Mouse (Mus musculus): ENCODE measurements around the gene Neb. TPM values are rescaled to one million over a fixed set of nuclear protein-coding genes. Genes with fewer than 3 reads are reported as not detected.

Gene Neb
- total RNA-seq (2021) = 1 to 10 TPM; 1.2 to 1.4 TPM

- DNase-seq (ENCODE audit: extremely low spot score in 1 of 2, low spot score in 1 of 2) = no peak
Observed at GRCm38 (mm10) chr2:52378448-52378804, at the start of gene Neb. Gene Neb, minus strand, starts transcription at chr2:52378474.

DNA sequence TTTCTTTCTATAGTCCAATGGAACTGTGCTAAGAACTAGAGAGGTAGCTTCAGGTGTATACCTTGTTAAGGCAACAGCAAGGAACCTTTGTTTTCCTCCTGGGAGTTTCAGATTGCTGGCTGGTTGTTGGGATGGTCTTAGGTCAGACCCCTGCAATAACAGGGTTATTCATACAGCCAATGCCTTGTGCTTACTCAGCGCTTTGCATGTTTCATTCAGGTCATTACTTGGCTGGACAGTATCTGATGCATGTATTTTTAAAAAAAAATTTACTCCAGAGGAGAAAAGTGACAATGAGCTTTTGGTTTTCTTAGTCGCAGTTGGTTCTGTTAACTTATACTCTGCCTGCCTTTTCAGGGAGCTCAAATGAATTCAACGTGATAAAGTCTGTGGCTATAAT is 49.1 kb upstream of the Neb start:
- no peak for DNase-seq (ENCODE audit: extremely low spot score in 1 of 2, low spot score in 1 of 2)

DNA sequence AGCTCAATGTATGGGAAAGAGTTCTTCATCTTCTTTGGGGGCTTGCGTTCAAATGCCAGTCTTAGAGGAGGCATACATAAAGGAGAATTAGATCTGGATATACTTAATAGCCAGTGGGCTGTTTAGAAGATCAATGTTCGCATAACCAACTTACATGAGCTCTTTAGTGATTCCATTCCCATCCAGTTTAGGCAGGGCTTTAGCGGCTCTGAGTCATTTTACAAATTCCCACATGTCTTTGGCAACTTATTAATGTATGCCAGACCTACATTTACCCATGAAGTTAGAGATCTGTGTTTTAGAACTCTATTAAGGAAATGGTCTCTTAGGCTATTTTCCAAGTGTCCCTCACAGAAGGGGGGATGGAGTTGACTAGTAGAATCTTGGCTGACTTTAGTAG is 47.8 kb upstream of the Neb start:
- DNase-seq (ENCODE audit: extremely low spot score in 1 of 2, low spot score in 1 of 2) = no peak

DNA sequence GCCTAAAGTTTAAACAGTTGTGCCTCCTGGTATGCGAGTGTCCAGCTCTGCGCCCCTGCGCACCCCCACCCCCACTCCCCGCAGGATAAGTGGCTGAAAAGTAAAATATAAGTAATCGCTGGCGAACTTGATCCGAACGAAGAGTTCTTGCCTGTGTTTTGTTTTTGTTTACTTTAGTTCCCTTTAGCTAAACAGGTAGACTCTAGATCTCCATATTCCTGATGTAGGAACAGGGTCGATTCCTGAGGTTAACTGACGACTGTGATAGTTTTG is 47.2 kb upstream of the Neb start:
- no peak for DNase-seq (ENCODE audit: extremely low spot score in 1 of 2, low spot score in 1 of 2)

DNA sequence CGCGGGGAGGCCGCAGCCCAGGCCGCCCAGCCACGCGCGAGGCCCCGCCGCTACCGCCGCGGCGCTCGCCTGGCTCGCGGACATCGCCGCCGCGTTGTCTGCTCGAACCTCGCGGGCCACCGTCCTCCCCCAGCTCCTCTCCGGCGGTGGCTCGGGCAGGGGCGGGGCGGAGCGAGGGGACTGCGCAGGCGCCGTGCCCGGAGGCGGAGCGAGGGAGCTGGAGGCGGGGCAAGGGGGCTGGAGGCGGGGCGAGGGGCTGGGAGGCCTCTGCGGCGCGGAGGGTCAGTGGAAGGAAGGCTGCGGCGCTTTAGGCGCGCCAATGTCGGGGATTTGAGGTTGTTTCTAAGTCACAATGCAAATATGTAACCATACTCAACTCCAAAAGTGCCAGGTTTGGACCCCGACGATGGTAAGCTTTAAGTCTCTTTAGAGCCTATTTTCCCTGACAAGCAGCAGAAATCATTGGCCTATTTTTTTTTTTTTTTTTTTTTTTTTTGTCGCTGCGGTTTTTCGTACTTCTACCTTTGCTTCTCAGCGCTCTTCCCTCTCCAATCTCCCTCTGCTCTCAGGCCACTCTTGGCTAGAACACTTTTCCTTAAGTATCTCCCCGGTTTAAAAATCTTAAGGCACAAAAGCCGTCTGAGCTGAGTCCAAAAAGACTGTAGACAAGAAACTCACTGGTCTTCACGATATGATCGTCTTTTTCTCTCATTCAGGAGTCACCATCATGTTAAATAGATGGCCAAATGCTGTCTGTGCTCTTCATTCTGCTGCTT is 46.7 kb upstream of the Neb start, which contains the start of gene Arl5a:
Gene Arl5a (minus strand): TSS at position 155 of the 776 bp plus-strand sequence.
- peak; percentile 96 for DNase-seq (ENCODE audit: extremely low spot score in 1 of 2, low spot score in 1 of 2)

- peak in 1 of 2 experiments; percentile 32 for DNase-seq (ENCODE audit: extremely low spot score in 1 of 2, low spot score in 1 of 2)
Observed at GRCm38 (mm10) chr2:52424248-52424728, 46.0 kb upstream of the Neb start.

DNA sequence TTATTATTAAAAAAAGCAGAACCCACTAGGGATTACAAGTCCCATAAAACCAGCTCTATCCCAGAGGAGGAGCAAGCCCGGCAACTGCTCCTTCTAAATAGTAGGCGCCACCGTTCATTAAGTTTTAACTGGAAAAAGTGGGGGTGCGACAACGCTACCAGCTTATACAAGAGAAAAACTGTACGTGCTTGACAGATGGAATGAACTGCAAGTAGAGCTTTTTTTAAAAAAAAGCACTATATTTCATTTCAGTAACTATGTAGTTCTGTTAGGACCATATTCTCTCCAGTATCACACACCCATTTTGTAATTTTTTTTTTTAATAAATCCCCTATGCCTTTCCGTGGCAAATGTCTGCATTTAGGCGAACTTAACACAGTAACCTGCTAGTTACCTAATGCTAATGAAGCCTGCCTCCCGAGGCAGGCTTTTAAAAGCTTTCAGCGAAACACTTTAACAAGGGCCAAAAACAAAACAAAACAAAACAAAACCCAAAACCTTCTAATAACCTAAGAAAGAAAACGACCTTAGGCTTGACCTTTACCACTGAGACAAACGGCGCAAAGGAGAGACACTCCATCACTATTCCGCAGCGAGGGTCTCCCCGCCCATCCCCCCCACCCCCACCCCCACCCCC is 45.5 kb upstream of the Neb start:
- no peak for DNase-seq (ENCODE audit: extremely low spot score in 1 of 2, low spot score in 1 of 2)

- DNase-seq (ENCODE audit: extremely low spot score in 1 of 2, low spot score in 1 of 2) = no peak
Observed at GRCm38 (mm10) chr2:52422871-52423610, 44.8 kb upstream of the Neb start.

GRCm38 (mm10) chr2:52421197-52421596 is 42.9 kb upstream of the Neb start:
- DNase-seq (ENCODE audit: extremely low spot score in 1 of 2, low spot score in 1 of 2) = no peak

GRCm38 (mm10) chr2:52420001-52420710 is 41.9 kb upstream of the Neb start:
- no peak for DNase-seq (ENCODE audit: extremely low spot score in 1 of 2, low spot score in 1 of 2)

GRCm38 (mm10) chr2:52419295-52419694 is 41.0 kb upstream of the Neb start:
- DNase-seq (ENCODE audit: extremely low spot score in 1 of 2, low spot score in 1 of 2) = no peak

GRCm38 (mm10) chr2:52412524-52413037 is 34.3 kb upstream of the Neb start:
- no peak for DNase-seq (ENCODE audit: extremely low spot score in 1 of 2, low spot score in 1 of 2)

- no peak for DNase-seq (ENCODE audit: extremely low spot score in 1 of 2, low spot score in 1 of 2)
Observed at GRCm38 (mm10) chr2:52406480-52406879, 28.2 kb upstream of the Neb start.

DNA sequence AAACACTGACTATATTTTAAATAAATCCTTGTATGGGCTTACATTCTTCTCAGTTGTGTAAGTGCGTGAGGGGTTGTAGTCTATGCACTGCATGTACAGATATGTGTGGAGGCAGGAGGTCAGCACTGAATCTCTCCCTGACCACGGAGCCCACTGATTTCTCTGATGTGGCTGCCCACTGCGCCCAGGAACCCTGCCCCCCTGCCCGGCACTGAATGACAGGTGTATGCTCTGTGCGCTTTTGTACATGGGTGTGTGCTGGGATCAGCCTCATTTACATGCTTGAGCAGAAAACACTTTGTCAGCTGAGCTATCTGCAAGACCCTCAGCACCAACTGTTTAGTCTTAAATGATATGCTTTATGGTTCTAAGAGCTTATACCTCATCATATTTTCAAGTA is 27.0 kb upstream of the Neb start:
- DNase-seq (ENCODE audit: extremely low spot score in 1 of 2, low spot score in 1 of 2) = no peak

GRCm38 (mm10) chr2:52394529-52394928 is 16.3 kb upstream of the Neb start:
- DNase-seq (ENCODE audit: extremely low spot score in 1 of 2, low spot score in 1 of 2) = no peak

- DNase-seq (ENCODE audit: extremely low spot score in 1 of 2, low spot score in 1 of 2) = no peak
Observed at GRCm38 (mm10) chr2:52390415-52390975, 12.2 kb upstream of the Neb start.

DNA sequence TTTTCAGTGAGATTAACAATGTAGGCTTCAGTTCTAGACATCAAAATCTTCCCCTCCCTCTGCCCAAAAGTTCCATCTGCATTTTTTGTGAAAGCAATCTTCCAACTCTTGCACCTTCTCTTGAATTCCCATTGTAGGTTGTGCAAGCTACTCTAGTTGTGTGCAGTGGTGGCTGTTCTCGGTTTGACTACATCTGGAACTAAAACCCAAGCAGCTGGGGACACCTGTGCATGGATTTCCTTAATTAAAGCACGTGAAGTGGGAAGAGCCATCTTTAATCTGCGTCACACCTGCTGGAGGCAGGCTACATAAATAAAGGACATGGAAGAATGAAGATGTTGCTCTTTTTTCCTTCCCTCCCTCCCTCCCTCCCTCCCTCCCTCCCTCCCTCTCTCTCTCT is 11.7 kb upstream of the Neb start:
- no peak for DNase-seq (ENCODE audit: extremely low spot score in 1 of 2, low spot score in 1 of 2)

- DNase-seq (ENCODE audit: extremely low spot score in 1 of 2, low spot score in 1 of 2) = no peak
Observed at GRCm38 (mm10) chr2:52386451-52386850, 8.2 kb upstream of the Neb start.

GRCm38 (mm10) chr2:52386037-52386436 is 7.8 kb upstream of the Neb start:
- no peak for DNase-seq (ENCODE audit: extremely low spot score in 1 of 2, low spot score in 1 of 2)

DNA sequence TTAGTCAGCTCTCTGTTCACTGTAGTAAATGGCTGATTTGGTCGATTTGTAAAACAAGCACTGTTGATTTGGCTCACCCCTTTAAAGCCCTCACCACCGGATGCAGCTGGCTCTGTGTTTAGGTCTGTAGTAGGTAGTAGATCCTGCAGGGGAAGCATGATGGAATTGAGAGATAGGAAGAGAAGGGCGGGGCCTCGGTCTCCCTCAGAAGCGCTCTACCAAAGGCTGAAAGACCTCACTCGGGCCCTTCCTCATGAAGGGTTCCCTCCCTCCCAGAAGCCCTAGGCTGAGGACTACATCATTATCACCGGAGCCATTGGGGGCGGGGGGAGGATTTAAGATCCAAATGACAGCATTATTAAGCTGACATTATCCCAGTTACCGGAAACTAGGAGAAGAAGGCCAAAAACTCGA is 581 bp upstream of the Neb start:
- no peak for DNase-seq (ENCODE audit: extremely low spot score in 1 of 2, low spot score in 1 of 2)
